7 mouse cellular contexts compared by ENCODE assay signal in the genomic region with DNA sequence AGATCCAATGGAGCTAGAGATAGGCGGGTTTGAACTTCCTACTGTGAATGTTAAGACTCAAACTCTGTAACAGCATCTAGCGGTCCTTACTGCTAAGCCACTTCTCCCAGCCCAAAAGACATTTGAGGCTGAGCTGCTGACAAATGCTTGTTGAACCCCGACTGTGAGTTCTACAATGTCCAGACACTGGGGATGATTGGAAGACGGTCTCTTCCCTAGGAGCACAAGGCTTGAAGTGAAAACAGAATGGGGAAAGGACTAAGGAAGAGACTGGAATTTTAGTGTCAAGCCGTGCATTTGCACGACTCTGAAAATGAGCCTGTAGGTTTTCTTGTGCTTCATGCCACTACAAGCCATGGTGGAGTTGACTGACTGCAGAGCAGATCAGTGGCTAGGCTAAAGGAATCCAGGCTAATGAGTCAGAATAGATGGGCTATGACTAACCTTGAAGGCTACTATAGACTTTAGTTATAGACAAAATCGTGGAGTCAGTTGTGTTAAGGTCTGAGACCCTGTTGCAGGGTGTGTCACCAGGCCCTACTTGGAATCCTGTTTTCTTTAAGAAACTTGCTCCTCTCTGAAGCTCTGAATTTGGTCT. TPM values are rescaled to one million over a fixed set of nuclear protein-coding genes. Genes with fewer than 3 reads are reported as not detected.
A peak's percentile ranks its signal among the peaks of the same experiment; 100 is the strongest.
DNase-seq lines count a peak whose midpoint lies in the region; ATAC-seq and TF ChIP-seq lines count a peak whose summit lies in the region.

No protein-coding gene starts in this region.

- peaks cover 68% of the 10 kb centered on the region for H3K4me1 ChIP-seq in megakaryocyte, embryonic 14.5 days
- H3K4me1 ChIP-seq in forebrain, embryonic 13.5 days, result peaks cover 20% of the 10 kb centered on the region
- peaks cover 3% of the 10 kb centered on the region; the same call in 1 of the 2 replicates for H3K4me1 ChIP-seq in limb, embryonic 14.5 days (ENCODE audit: control insufficient read depth, insufficient read depth, low read length)

- H3K36me3 ChIP-seq in megakaryocyte, embryonic 14.5 days (replicated peaks; ENCODE audit: low read length), result peaks cover 27% of the 10 kb centered on the region
- peaks cover 20% of the 10 kb centered on the region for H3K36me3 ChIP-seq in forebrain, embryonic 13.5 days (ENCODE audit: poor library complexity, severe bottlenecking)
- H3K36me3 ChIP-seq in limb, embryonic 14.5 days (ENCODE audit: control insufficient read depth, insufficient read depth, low read length), result peaks cover 22% of the 10 kb centered on the region

- H3K4me3 ChIP-seq in megakaryocyte, embryonic 14.5 days (replicated peaks), result peak overlapping the region; percentile 98
- H3K4me3 ChIP-seq in forebrain, embryonic 13.5 days, result peak overlapping the region; percentile 97
- peak overlapping the region; percentile 90 for H3K4me3 ChIP-seq in limb, embryonic 14.5 days (replicated peaks; ENCODE audit: low read length)

- no peak for ATAC-seq in megakaryocyte, adult 5-6 weeks (ENCODE audit: poor library complexity, severe bottlenecking)
- no peak for ATAC-seq in forebrain, embryonic 13.5 days
- ATAC-seq in limb, embryonic 14.5 days (ENCODE audit: low FRiP score, low read depth), result no peak
- ATAC-seq in erythroid progenitor cell, adult 5-6 weeks (replicated peaks; ENCODE audit: low FRiP score, poor library complexity, severe bottlenecking), result no peak

- no peak for TF ChIP-seq POLR2A in limb, embryonic 14.5 days (IDR thresholded peaks at IDR 0.05; ENCODE audit: borderline replicate concordance, extremely low read depth, insufficient read depth, insufficient read length)

- no peak for DNase-seq in limb, embryonic 14.5 days (ENCODE audit: low spot score)
- no peak for DNase-seq in spleen, adult 18-20 months
- DNase-seq in cerebellum, adult 9-10 months, result no peak

- WGBS in forebrain, embryonic 13.5 days, result 62% methylated on average over 7 of the region's 7 CpGs
- WGBS in limb, embryonic 14.5 days, result 64% methylated on average over 7 of the region's 7 CpGs

- no peak overlapping the region for H3K27ac ChIP-seq in forebrain, embryonic 13.5 days
- H3K27ac ChIP-seq in limb, embryonic 14.5 days (replicated peaks; ENCODE audit: low read depth, low read length), result no peak overlapping the region

- H3K27me3 ChIP-seq in megakaryocyte, embryonic 14.5 days (replicated peaks), result peaks cover 1% of the 10 kb centered on the region
- H3K27me3 ChIP-seq in forebrain, embryonic 13.5 days, result no peaks in the 10 kb centered on the region
- H3K27me3 ChIP-seq in limb, embryonic 14.5 days (ENCODE audit: control insufficient read depth, insufficient read depth, low read length), result no peaks in the 10 kb centered on the region

- H3K4me2 ChIP-seq in forebrain, embryonic 13.5 days, result peak overlapping the region; percentile 85
- peak overlapping the region; percentile 55 for H3K4me2 ChIP-seq in limb, embryonic 14.5 days (replicated peaks; ENCODE audit: low read depth, low read length, severe bottlenecking)

- no peaks in the 10 kb centered on the region for H3K9me3 ChIP-seq in megakaryocyte, embryonic 14.5 days
- no peaks in the 10 kb centered on the region for H3K9me3 ChIP-seq in forebrain, embryonic 13.5 days (replicated peaks)
- H3K9me3 ChIP-seq in limb, embryonic 14.5 days (ENCODE audit: control insufficient read depth, low read length), result no peaks in the 10 kb centered on the region

- peak overlapping the region; percentile 87 for H3K9ac ChIP-seq in forebrain, embryonic 13.5 days
- H3K9ac ChIP-seq in limb, embryonic 14.5 days (ENCODE audit: low read depth, low read length, severe bottlenecking), result peak overlapping the region; percentile 76

RNA-seq across cellular contexts. Expression of a gene that starts 0.6 kb away (rescaled TPM):
- polyA plus RNA-seq in megakaryocyte, embryonic 14.5 days (2012; ENCODE audit: insufficient read depth, low replicate concordance), result 0.40 TPM in 1 of 2 replicates, not detected in the other
- total RNA-seq in megakaryocyte, adult 5-6 weeks (2015), result 20.8 and 21.8 TPM in 2 replicates
- total RNA-seq in megakaryocyte, adult 5-6 weeks (2017), result 14.6 and 14.9 TPM in 2 replicates
- 75.3 and 76.3 TPM in 2 replicates for polyA plus RNA-seq in forebrain, embryonic 13.5 days (2015; fragmentation: Nextera tagmentation; extraction: Ambion mirVana)
- polyA plus RNA-seq in limb, embryonic 14.5 days (2012; rRNA removed), result 35.0 and 37.2 TPM in 2 replicates
- 55.1 and 60.7 TPM in 2 replicates for polyA plus RNA-seq in limb, embryonic 14.5 days (2014; fragmentation: Nextera tagmentation; extraction: Ambion mirVana)
- 9.4 and 26.4 TPM in 2 replicates for total RNA-seq in erythroid progenitor cell, adult 5-6 weeks (2015; ENCODE audit: low replicate concordance)
- 6.0 and 14.2 TPM in 2 replicates for total RNA-seq in erythroid progenitor cell, adult 5-6 weeks (2017; ENCODE audit: low replicate concordance)

RNA-seq across cellular contexts. Expression of a gene that starts 36.7 kb away (rescaled TPM):
- polyA plus RNA-seq in megakaryocyte, embryonic 14.5 days (2012; ENCODE audit: insufficient read depth, low replicate concordance), result 0.58 TPM in 1 of 2 replicates, not detected in the other
- total RNA-seq in megakaryocyte, adult 5-6 weeks (2015), result 2.1 and 2.8 TPM in 2 replicates
- 3.3 and 3.6 TPM in 2 replicates for total RNA-seq in megakaryocyte, adult 5-6 weeks (2017)
- 2.3 and 2.9 TPM in 2 replicates for polyA plus RNA-seq in forebrain, embryonic 13.5 days (2015; fragmentation: Nextera tagmentation; extraction: Ambion mirVana)
- 4.9 and 5.8 TPM in 2 replicates for polyA plus RNA-seq in limb, embryonic 14.5 days (2012; rRNA removed)
- 2.4 and 3.6 TPM in 2 replicates for polyA plus RNA-seq in limb, embryonic 14.5 days (2014; fragmentation: Nextera tagmentation; extraction: Ambion mirVana)
- total RNA-seq in erythroid progenitor cell, adult 5-6 weeks (2015; ENCODE audit: low replicate concordance), result 1.7 and 4.7 TPM in 2 replicates
- 5.0 and 6.9 TPM in 2 replicates for total RNA-seq in erythroid progenitor cell, adult 5-6 weeks (2017; ENCODE audit: low replicate concordance)

RNA-seq across cellular contexts. Expression of a gene that starts 36.9 kb away (rescaled TPM):
- 2.8 and 3.3 TPM in 2 replicates for polyA plus RNA-seq in megakaryocyte, embryonic 14.5 days (2012; ENCODE audit: insufficient read depth, low replicate concordance)
- 1.2 and 2.1 TPM in 2 replicates for total RNA-seq in megakaryocyte, adult 5-6 weeks (2015)
- total RNA-seq in megakaryocyte, adult 5-6 weeks (2017), result 1.4 and 2.8 TPM in 2 replicates
- 5.8 and 6.3 TPM in 2 replicates for polyA plus RNA-seq in forebrain, embryonic 13.5 days (2015; fragmentation: Nextera tagmentation; extraction: Ambion mirVana)
- 29.2 and 36.3 TPM in 2 replicates for polyA plus RNA-seq in limb, embryonic 14.5 days (2012; rRNA removed)
- polyA plus RNA-seq in limb, embryonic 14.5 days (2014; fragmentation: Nextera tagmentation; extraction: Ambion mirVana), result 11.0 and 11.3 TPM in 2 replicates
- 6.1 and 15.5 TPM in 2 replicates for total RNA-seq in erythroid progenitor cell, adult 5-6 weeks (2015; ENCODE audit: low replicate concordance)
- 6.5 and 10.5 TPM in 2 replicates for total RNA-seq in erythroid progenitor cell, adult 5-6 weeks (2017; ENCODE audit: low replicate concordance)

RNA-seq across cellular contexts. Expression of a gene that starts 40.8 kb away (rescaled TPM):
- not detected in 2 replicates for polyA plus RNA-seq in megakaryocyte, embryonic 14.5 days (2012; ENCODE audit: insufficient read depth, low replicate concordance)
- not detected in 2 replicates for total RNA-seq in megakaryocyte, adult 5-6 weeks (2015)
- total RNA-seq in megakaryocyte, adult 5-6 weeks (2017), result not detected in 2 replicates
- polyA plus RNA-seq in forebrain, embryonic 13.5 days (2015; fragmentation: Nextera tagmentation; extraction: Ambion mirVana), result 1.2 and 2.0 TPM in 2 replicates
- polyA plus RNA-seq in limb, embryonic 14.5 days (2012; rRNA removed), result 0.20 and 0.88 TPM in 2 replicates
- 0.15 TPM in 1 of 2 replicates, not detected in the other for polyA plus RNA-seq in limb, embryonic 14.5 days (2014; fragmentation: Nextera tagmentation; extraction: Ambion mirVana)
- total RNA-seq in erythroid progenitor cell, adult 5-6 weeks (2015; ENCODE audit: low replicate concordance), result not detected in 2 replicates
- total RNA-seq in erythroid progenitor cell, adult 5-6 weeks (2017; ENCODE audit: low replicate concordance), result not detected in 2 replicates

RNA-seq across cellular contexts. Expression of a gene that starts 46.2 kb away (rescaled TPM):
- 2.2 and 30.3 TPM in 2 replicates for polyA plus RNA-seq in megakaryocyte, embryonic 14.5 days (2012; ENCODE audit: insufficient read depth, low replicate concordance)
- total RNA-seq in megakaryocyte, adult 5-6 weeks (2015), result 129 and 131 TPM in 2 replicates
- total RNA-seq in megakaryocyte, adult 5-6 weeks (2017), result 164 and 179 TPM in 2 replicates
- 66.5 and 68.5 TPM in 2 replicates for polyA plus RNA-seq in forebrain, embryonic 13.5 days (2015; fragmentation: Nextera tagmentation; extraction: Ambion mirVana)
- 86.7 and 105 TPM in 2 replicates for polyA plus RNA-seq in limb, embryonic 14.5 days (2012; rRNA removed)
- polyA plus RNA-seq in limb, embryonic 14.5 days (2014; fragmentation: Nextera tagmentation; extraction: Ambion mirVana), result 67.3 and 69.9 TPM in 2 replicates
- total RNA-seq in erythroid progenitor cell, adult 5-6 weeks (2015; ENCODE audit: low replicate concordance), result 268 and 506 TPM in 2 replicates
- total RNA-seq in erythroid progenitor cell, adult 5-6 weeks (2017; ENCODE audit: low replicate concordance), result 686 and 829 TPM in 2 replicates

Comparison
In these comparisons a context has a peak if more than half of its experiments do, and no peak if none do; other contexts are left out.
1. RNA of a gene that starts 0.6 kb away (polyA plus RNA-seq): 75.3 to 76.3 TPM in forebrain, embryonic 13.5 days and 35.0 to 60.7 TPM in limb, embryonic 14.5 days; 0.40 TPM in megakaryocyte, embryonic 14.5 days; every median in the first group is over 10 times any median in the second.
2. Peak in every context shown above with its lines, with median percentiles within 50 percentile points of each other: H3K4me3 ChIP-seq.